Mouse (Mus musculus): ENCODE results near the gene Chchd6.

GRCm38 (mm10) chr6:89510154-89510553, 85.3 kb downstream of the Chchd6 start:
- TF ChIP-seq CTCF (IDR thresholded peaks at IDR 0.05; ENCODE audit: low read depth, low read length) (no peak), GATA2 (IDR thresholded peaks at IDR 0.05; ENCODE audit: borderline replicate concordance, low read depth, low read length) (no peak), POLR2AphosphoS5 (IDR thresholded peaks at IDR 0.05; ENCODE audit: insufficient replicate concordance, low read depth, low read length) (no peak)

All from G1E (cell line).